Mouse (Mus musculus) common myeloid progenitor, adult 5-6 weeks (primary cell): ENCODE results near the gene Taco1. TPM values are rescaled to one million over a fixed set of nuclear protein-coding genes. Genes with fewer than 3 reads are reported as not detected.
"Not testable (repeated sequence)": the region's sequence is repeated elsewhere in the genome, so short reads cannot be mapped to it uniquely, and the experiment has no call there.

Experiments used
- ATAC-seq: replicated peaks from 2 replicates; pipeline ENCODE4 v1.8.0; 2016; ENCODE audit warnings: low read depth, mild to moderate bottlenecking, moderate TSS enrichment, inconsistent platforms; ENCODE audit not compliant: poor library complexity, severe bottlenecking
- total RNA-seq: library from RNA; stranded (forward); fragments of 200-1000, 187-1606 nt; gene quantifications from 2 replicates; pipeline ENCODE4 v1.2.3, GENCODE M21; 2017

The Taco1 gene
- total RNA-seq, 1 experiment from 2014 or later = 14.5 TPM

DNA sequence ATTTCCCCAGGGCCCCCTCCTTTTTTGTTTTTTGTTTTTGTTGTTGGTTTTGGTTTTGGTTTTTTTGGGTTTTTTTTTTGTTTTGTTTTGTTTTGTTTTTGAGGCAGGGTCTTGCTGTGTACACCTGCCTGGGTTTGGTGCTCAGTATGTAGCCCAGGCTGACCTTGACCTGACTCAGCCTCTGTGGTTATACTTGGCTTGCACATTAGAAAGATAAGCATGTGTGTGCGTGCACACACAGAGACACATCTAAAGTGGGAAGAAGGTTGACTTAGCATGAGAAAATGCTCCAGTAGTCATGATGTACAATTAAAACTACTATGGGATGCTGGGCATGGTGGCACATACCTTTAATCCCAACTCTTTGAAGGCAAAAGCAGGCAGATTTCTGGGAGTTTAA is 5.3 kb upstream of the Taco1 start:
- no peak for ATAC-seq

GRCm38 (mm10) chr11:106061311-106061710 is 4.5 kb upstream of the Taco1 start:
- no peak for ATAC-seq

- ATAC-seq = no peak
These were observed 2.1 kb upstream of the Taco1 start for GRCm38 (mm10) chr11:106063756-106064155.

- ATAC-seq = peak; percentile 14; the same call in 1 of the 2 replicates
These were observed 563 bp upstream of the Taco1 start for GRCm38 (mm10) chr11:106065073-106065922.

GRCm38 (mm10) chr11:106066616-106067015 is 755 bp downstream of the Taco1 start:
- ATAC-seq = not testable (repeated sequence)

- ATAC-seq = no peak
These were observed 7.9 kb downstream of the Taco1 start for GRCm38 (mm10) chr11:106073774-106074173.

- ATAC-seq = peak; percentile 95
These were observed 10.5 kb downstream of the Taco1 start for GRCm38 (mm10) chr11:106076321-106076720.

DNA sequence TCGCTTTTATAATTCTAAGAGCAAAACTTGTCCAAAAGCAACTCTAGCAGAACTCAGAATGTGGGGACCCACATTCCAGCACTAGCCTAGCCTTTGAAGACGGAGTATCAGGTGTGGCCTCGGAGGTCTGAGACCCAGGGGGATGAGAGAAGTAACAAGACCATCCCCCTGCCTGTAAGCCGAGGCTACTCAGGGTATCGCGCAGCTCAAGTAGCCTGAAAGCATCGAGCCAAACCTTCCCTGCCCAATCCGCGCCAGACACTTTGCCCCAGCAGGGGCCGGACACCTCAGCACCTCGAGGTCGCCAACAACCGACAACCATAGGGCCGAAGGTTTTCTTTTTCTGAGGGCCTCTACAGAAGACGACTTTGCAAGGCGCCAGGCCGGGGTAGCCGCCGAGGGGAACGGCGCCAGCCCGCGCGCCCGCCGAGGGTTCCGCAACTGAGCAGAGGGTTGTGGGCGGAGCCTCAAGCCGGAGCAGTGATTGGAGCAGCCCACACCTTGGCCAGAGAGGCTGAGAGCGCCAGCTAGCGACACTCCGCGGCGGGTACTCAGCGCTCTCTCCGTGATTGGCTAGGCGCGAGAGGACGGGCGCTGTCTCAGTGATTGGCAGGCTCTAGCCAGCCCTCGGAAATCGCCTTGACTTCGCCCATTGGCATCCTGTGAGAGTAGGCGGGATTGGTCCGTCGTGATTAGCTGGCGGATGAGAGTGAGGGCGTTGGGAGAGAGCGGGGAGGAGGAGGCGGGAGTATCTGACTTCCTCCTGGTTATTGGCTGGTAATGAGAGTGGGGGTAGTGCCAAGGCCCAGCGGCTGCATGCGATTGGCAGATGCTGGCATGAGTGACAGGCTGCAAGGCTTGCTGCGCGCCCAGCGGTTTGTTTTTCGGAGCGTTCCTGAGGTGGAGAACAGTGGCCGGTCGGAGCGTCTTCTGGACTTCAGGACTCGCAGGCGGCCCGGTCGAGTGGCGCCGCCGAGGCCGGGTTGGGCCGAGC is 18.1 kb downstream of the Taco1 start, which contains the start of gene Map3k3:
Gene Map3k3, plus strand, starts transcription at position 906 of the 994 bp plus-strand sequence.
- peak; percentile 97 for ATAC-seq

DNA sequence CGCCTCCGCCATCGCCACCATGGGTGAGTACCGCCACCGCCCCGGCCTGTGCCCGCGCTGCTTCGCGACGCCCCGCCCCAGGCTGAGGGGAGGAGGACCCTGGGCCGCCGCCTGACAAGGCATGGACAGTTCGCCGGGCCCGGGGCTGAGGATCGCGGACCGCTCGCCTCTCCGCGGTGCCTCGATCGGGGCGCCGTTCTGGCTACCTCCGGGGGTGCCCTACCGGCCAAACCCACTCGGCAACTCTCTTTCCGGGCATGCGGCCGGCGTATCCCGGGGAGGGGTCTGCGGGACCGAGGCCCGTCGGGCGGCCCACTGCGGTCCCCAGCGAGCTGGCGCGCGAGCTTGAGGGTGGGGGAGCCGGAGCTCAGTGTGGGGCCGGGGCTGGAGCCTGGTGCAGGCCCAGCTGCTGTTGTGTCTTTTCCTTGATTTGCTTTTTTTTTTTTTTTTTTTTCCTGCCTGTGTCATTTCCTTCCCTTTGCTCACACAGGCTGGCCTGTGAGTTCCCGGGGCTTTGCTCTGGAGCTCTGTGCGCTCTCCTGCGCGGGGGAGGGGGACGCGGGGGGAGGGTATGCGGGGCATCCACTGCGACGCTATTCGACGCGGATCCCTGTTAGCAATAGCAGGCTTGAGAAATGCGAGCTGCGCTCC is 19.2 kb downstream of the Taco1 start:
- ATAC-seq = 0 out of 2 replicates have a peak, but pooled peaks have one; percentile 17

GRCm38 (mm10) chr11:106098223-106098622 is 32.4 kb downstream of the Taco1 start:
- no peak for ATAC-seq

- no peak for ATAC-seq
These were observed 37.0 kb downstream of the Taco1 start for GRCm38 (mm10) chr11:106102866-106103265.

GRCm38 (mm10) chr11:106106047-106106587 is 40.3 kb downstream of the Taco1 start:
- peak; percentile 94 for ATAC-seq

- no peak for ATAC-seq
These were observed 45.8 kb downstream of the Taco1 start for GRCm38 (mm10) chr11:106111688-106112087.

GRCm38 (mm10) chr11:106122221-106122620 is 56.4 kb downstream of the Taco1 start:
- ATAC-seq = no peak

DNA sequence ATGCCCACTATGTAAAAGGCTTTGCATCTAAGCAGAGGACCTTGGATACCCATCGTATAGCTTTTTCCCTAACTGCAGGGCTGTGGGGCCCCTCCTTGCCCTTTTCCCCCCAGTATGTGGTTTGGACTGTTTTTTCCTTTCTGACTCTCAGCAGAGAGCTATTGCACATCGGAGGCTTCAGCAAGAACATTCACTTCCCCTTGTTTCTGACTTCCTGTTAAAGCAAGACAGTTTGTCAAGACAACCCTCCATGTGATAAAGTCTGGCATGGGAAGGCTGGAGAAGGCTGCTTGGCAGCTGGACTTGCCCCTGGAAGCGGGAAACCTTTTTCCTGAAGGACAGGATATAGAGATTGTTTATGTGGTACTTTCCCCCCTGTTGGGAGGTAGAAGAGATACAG is 56.9 kb downstream of the Taco1 start:
- peak; percentile 97 for ATAC-seq

Other genes starting within 250 kb of the Taco1 start
- gene Cyb561, start 112.7 kb upstream of the Taco1 start, total RNA-seq = 1.4 and 2.2 TPM in 2 replicates
- 0.19 and 0.27 TPM in 2 replicates for gene Ace, start 98.1 kb upstream of the Taco1 start, total RNA-seq
- not detected in 2 replicates for gene Ace3, start 71.4 kb upstream of the Taco1 start, total RNA-seq
- gene Kcnh6, start 57.9 kb upstream of the Taco1 start, total RNA-seq = not detected in 2 replicates
- gene Dcaf7, start 29.2 kb upstream of the Taco1 start, total RNA-seq = 56.2 and 68.3 TPM in 2 replicates
- gene Map3k3, start 18.6 kb downstream of the Taco1 start, total RNA-seq = 14.7 and 28.0 TPM in 2 replicates
- not detected in 2 replicates for gene Gm10840, start 94.8 kb downstream of the Taco1 start, total RNA-seq
- gene Limd2, start 94.8 kb downstream of the Taco1 start, total RNA-seq = 22.7 and 26.6 TPM in 2 replicates
- gene Strada, start 136.1 kb downstream of the Taco1 start, total RNA-seq = 22.1 and 25.4 TPM in 2 replicates
- 170 and 212 TPM in 2 replicates for gene Ccdc47, start 150.3 kb downstream of the Taco1 start, total RNA-seq
- gene Ddx42, start 150.9 kb downstream of the Taco1 start, total RNA-seq = 86.2 and 103 TPM in 2 replicates
- 172 and 203 TPM in 2 replicates for gene Ftsj3, start 190.0 kb downstream of the Taco1 start, total RNA-seq
- gene Psmc5, start 190.1 kb downstream of the Taco1 start, total RNA-seq = 102 and 109 TPM in 2 replicates
- 211 and 253 TPM in 2 replicates for gene Smarcd2, start 206.9 kb downstream of the Taco1 start, total RNA-seq
- 3.1 and 3.3 TPM in 2 replicates for gene Tcam1, start 210.6 kb downstream of the Taco1 start, total RNA-seq
- gene Gh, start 235.8 kb downstream of the Taco1 start, total RNA-seq = not detected in 2 replicates
- gene Cd79b, start 248.7 kb downstream of the Taco1 start, total RNA-seq = 16.6 and 19.8 TPM in 2 replicates